Mouse (Mus musculus): ENCODE measurements around the gene Hras.
A peak's percentile ranks its signal among the peaks of the same experiment; 100 is the strongest.

The Hras gene

GRCm38 (mm10) chr7:141193948-141194347 is at the start of gene Hras, which contains the start of gene Lrrc56:
TSS of gene Hras (minus strand) at chr7:141194005.
TSS of gene Lrrc56 (plus strand) at chr7:141194157.
- DNase-seq (ENCODE audit: low spot score in 2 of 2) = peak; percentile 97 to 99

- no peak for DNase-seq (ENCODE audit: low spot score in 2 of 2)
Observed at GRCm38 (mm10) chr7:141231551-141231950, 37.7 kb upstream of the Hras start.

- DNase-seq (ENCODE audit: low spot score in 2 of 2) = no peak
Observed at GRCm38 (mm10) chr7:141231111-141231510, 37.3 kb upstream of the Hras start.

GRCm38 (mm10) chr7:141230570-141230969 is 36.8 kb upstream of the Hras start:
- no peak for DNase-seq (ENCODE audit: low spot score in 2 of 2)

- DNase-seq (ENCODE audit: low spot score in 2 of 2) = no peak
Observed at GRCm38 (mm10) chr7:141229702-141230101, 35.9 kb upstream of the Hras start.

GRCm38 (mm10) chr7:141228279-141229067 is 34.7 kb upstream of the Hras start, which contains the start of gene Phrf1:
TSS of gene Phrf1 (plus strand) at chr7:141228784.
- peak; percentile 95 to 98 for DNase-seq (ENCODE audit: low spot score in 2 of 2)

GRCm38 (mm10) chr7:141227796-141228195 is 34.0 kb upstream of the Hras start:
- no peak for DNase-seq (ENCODE audit: low spot score in 2 of 2)

GRCm38 (mm10) chr7:141226535-141226934 is 32.7 kb upstream of the Hras start:
- DNase-seq (ENCODE audit: low spot score in 2 of 2) = no peak

GRCm38 (mm10) chr7:141222696-141223215 is 29.0 kb upstream of the Hras start:
- DNase-seq (ENCODE audit: low spot score in 2 of 2) = no peak

- DNase-seq (ENCODE audit: low spot score in 2 of 2) = no peak
Observed at GRCm38 (mm10) chr7:141222126-141222467, 28.3 kb upstream of the Hras start.

GRCm38 (mm10) chr7:141221249-141222125 is 27.7 kb upstream of the Hras start:
- DNase-seq (ENCODE audit: low spot score in 2 of 2) = peak; percentile 90 to 95

GRCm38 (mm10) chr7:141220377-141220776 is 26.6 kb upstream of the Hras start:
- DNase-seq (ENCODE audit: low spot score in 2 of 2) = no peak

GRCm38 (mm10) chr7:141219558-141220099 is 25.8 kb upstream of the Hras start:
- DNase-seq (ENCODE audit: low spot score in 2 of 2) = no peak

- DNase-seq (ENCODE audit: low spot score in 2 of 2) = no peak
Observed at GRCm38 (mm10) chr7:141218557-141219133, 24.8 kb upstream of the Hras start.

GRCm38 (mm10) chr7:141218141-141218540 is 24.3 kb upstream of the Hras start:
- DNase-seq (ENCODE audit: low spot score in 2 of 2) = no peak

- DNase-seq (ENCODE audit: low spot score in 2 of 2) = no peak
Observed at GRCm38 (mm10) chr7:141217343-141218013, 23.7 kb upstream of the Hras start.

GRCm38 (mm10) chr7:141216894-141217293 is 23.1 kb upstream of the Hras start:
- DNase-seq (ENCODE audit: low spot score in 2 of 2) = no peak

GRCm38 (mm10) chr7:141215880-141216733 is 22.3 kb upstream of the Hras start:
- DNase-seq (ENCODE audit: low spot score in 2 of 2) = no peak

- peak; percentile 68 to 86 for DNase-seq (ENCODE audit: low spot score in 2 of 2)
Observed at GRCm38 (mm10) chr7:141215101-141215879, 21.5 kb upstream of the Hras start, which contains the start of gene Rassf7. TSS of gene Rassf7 (plus strand) at chr7:141215860.

Data from cerebellum, postnatal 4 days (tissue).